Mouse (Mus musculus): Measurements from ENCODE around the gene Ccnb2. TPM values are rescaled to one million over a fixed set of nuclear protein-coding genes. Genes with fewer than 3 reads are reported as not detected.

The Ccnb2 gene
- total and polyA plus RNA-seq, 3 experiments, result 77.8 to 120 (median 117) TPM

DNA sequence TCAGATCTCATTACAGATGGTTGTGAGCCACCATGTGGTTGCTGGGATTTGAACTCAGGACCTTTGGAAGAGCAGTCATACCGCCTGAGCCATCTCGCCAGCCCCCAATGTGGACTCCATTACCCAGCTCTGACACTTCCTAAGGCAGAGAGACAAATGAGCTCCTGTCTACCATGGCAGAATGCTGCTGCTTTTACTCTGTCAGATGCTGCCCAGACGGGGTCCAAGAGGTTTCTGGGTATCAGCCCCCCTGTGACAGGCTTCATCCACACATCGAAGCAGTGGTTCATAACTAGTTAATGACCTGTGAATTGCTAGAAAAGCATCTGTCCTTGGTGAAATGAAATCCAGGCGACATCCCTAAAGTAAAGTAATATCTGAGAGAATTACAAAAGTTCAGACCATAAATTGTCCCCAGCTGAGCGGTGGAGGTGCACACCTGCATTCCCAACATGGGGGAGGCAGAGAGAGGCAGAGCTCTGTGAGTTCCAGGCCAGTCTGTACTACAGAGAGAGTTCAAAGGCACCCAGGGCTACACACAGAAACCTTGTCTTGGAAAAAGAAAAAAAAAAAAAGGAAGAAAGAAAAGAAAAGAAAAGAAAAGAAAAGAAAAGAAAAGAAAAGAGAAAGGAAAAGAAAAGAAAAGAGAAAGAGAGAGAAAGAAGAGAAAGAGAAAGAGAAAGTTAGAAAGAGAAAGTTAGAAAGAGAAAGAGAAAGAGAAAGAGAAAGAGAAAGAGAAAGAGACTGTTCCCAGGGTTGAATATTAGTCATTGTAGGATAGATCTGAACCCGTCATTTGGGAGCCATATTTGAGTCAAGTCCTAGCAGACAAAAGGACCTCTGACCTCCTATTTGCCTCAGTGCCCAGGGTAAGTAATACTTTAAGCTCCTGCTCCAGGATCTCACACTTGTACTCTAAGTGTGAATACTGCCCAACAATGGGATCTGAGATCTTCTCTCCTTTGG, 41.6 kb downstream of the Ccnb2 start:
- H3K9me3 ChIP-seq (replicated peaks), result no peaks in the 10 kb centered on the region
- no peak for TF ChIP-seq CTCF (IDR thresholded peaks at IDR 0.05; ENCODE audit: low read depth, low read length)
- no peak for TF ChIP-seq GATA2 (IDR thresholded peaks at IDR 0.05; ENCODE audit: borderline replicate concordance, low read depth, low read length)
- no peak for TF ChIP-seq GATA1 (IDR thresholded peaks at IDR 0.05; ENCODE audit: borderline replicate concordance, low read length)
- TF ChIP-seq POLR2AphosphoS5 (IDR thresholded peaks at IDR 0.05; ENCODE audit: insufficient replicate concordance, low read depth, low read length), result no peak
- TF ChIP-seq TAL1 (conservative IDR thresholded peaks at IDR 0.05; ENCODE audit: low read depth, low read length), result no peak
- H3K4me3 ChIP-seq (ENCODE audit: low read depth, low read length), result no peak overlapping the region
- ATAC-seq (ENCODE audit: extremely low read depth, insufficient number of reproducible peaks, low FRiP score, poor library complexity, severe bottlenecking) (no peak), DNase-seq (ENCODE audit: low spot score) (no peak)
- H3K27me3 ChIP-seq (ENCODE audit: insufficient read depth, low read length), result peaks cover 12% of the 10 kb centered on the region
- no peaks in the 10 kb centered on the region for H3K36me3 ChIP-seq (replicated peaks)
- peaks cover 4% of the 10 kb centered on the region; the same call in 1 of the 2 replicates for H3K4me1 ChIP-seq (ENCODE audit: insufficient read depth, low read depth, low read length)

DNA sequence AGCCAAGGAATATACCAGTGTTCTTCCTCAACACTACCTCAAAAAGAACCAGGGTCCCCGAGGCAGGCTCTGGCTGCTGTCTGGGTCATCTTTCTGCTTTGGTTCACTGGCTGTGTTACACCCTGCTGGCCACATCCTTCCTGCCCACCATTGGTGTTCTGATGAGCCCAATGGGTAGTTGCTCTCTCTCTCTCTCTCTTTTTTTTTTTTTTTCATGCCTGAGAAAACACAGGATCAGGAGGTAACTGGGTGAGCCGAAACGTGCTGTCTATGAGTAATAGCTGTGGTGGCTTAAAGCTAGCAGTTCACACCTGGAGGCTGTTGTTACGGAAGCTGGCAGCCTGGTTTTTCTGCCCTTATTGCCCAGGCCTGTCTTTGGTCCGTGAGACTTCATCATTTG, 49.7 kb downstream of the Ccnb2 start:
- Histone ChIP-seq H3K27me3 (ENCODE audit: insufficient read depth, low read length) (peaks cover 7% of the 10 kb centered on the region; the same call in 1 of the 2 replicates), H3K4me3 (ENCODE audit: low read depth, low read length) (no peak overlapping the region), H3K9me3 (replicated peaks) (no peaks in the 10 kb centered on the region), H3K4me1 (ENCODE audit: insufficient read depth, low read depth, low read length) (no peaks in the 10 kb centered on the region), H3K36me3 (replicated peaks) (no peaks in the 10 kb centered on the region)
- no peak for ATAC-seq (ENCODE audit: extremely low read depth, insufficient number of reproducible peaks, low FRiP score, poor library complexity, severe bottlenecking)
- TF ChIP-seq POLR2AphosphoS5 (IDR thresholded peaks at IDR 0.05; ENCODE audit: insufficient replicate concordance, low read depth, low read length) (no peak), GATA2 (IDR thresholded peaks at IDR 0.05; ENCODE audit: borderline replicate concordance, low read depth, low read length) (no peak), GATA1 (IDR thresholded peaks at IDR 0.05; ENCODE audit: borderline replicate concordance, low read length) (no peak), TAL1 (conservative IDR thresholded peaks at IDR 0.05; ENCODE audit: low read depth, low read length) (no peak), CTCF (IDR thresholded peaks at IDR 0.05; ENCODE audit: low read depth, low read length) (no peak)
- DNase-seq (ENCODE audit: low spot score), result no peak

DNA sequence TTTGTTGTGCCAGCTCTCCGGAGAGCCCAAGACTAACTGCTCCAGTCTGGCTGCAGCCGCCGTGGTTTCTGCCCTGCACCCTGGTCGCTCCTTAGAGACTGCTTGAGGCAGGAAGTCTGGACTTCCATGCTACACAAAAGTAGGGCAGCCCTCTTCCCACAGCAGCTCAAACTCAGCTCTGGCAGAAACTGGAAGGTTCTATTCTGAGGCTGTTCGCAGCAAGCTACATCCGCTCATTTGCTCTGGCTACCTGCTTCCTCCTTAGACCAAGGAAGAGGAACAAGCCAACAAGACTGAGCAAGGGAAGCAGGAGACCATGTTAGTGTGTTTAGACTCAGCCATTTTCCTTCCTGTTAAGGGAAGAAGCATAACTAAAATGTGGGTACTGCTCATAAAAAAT, 54.4 kb downstream of the Ccnb2 start:
- no peak for TF ChIP-seq GATA1 (IDR thresholded peaks at IDR 0.05; ENCODE audit: borderline replicate concordance, low read length)
- no peak for TF ChIP-seq POLR2AphosphoS5 (IDR thresholded peaks at IDR 0.05; ENCODE audit: insufficient replicate concordance, low read depth, low read length)
- no peak for TF ChIP-seq CTCF (IDR thresholded peaks at IDR 0.05; ENCODE audit: low read depth, low read length)
- no peak for TF ChIP-seq TAL1 (conservative IDR thresholded peaks at IDR 0.05; ENCODE audit: low read depth, low read length)
- TF ChIP-seq GATA2 (IDR thresholded peaks at IDR 0.05; ENCODE audit: borderline replicate concordance, low read depth, low read length), result no peak
- Histone ChIP-seq H3K27me3 (ENCODE audit: insufficient read depth, low read length) (peaks cover 13% of the 10 kb centered on the region), H3K9me3 (replicated peaks) (no peaks in the 10 kb centered on the region), H3K4me3 (ENCODE audit: low read depth, low read length) (no peak overlapping the region), H3K36me3 (replicated peaks) (no peaks in the 10 kb centered on the region), H3K4me1 (ENCODE audit: insufficient read depth, low read depth, low read length) (no peaks in the 10 kb centered on the region)
- DNase-seq (ENCODE audit: low spot score) (no peak), ATAC-seq (ENCODE audit: extremely low read depth, insufficient number of reproducible peaks, low FRiP score, poor library complexity, severe bottlenecking) (no peak)

DNA sequence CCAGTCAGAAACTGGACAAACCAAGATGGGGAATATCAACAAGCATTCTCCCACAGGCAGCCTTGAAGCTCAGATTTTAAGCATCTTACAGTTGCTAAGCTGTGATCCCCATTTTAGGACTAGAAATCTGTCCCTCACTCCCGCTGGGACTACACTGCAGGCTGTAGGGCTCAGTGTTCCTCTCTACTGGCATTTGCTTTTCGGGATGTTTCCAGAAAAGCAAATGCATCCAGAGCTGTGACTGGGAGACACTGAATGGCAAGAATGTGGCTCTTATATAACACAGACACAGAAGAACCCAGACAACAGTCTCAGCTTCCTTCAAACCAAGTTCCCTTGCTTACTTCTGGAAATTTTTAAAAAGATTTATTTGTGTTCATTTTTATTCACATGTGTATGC, 55.4 kb downstream of the Ccnb2 start:
- H3K27me3 ChIP-seq (ENCODE audit: insufficient read depth, low read length), result peaks cover 13% of the 10 kb centered on the region
- no peak for DNase-seq (ENCODE audit: low spot score)
- no peaks in the 10 kb centered on the region for H3K4me1 ChIP-seq (ENCODE audit: insufficient read depth, low read depth, low read length)
- ATAC-seq (ENCODE audit: extremely low read depth, insufficient number of reproducible peaks, low FRiP score, poor library complexity, severe bottlenecking), result no peak
- no peak overlapping the region for H3K4me3 ChIP-seq (ENCODE audit: low read depth, low read length)
- H3K9me3 ChIP-seq (replicated peaks), result no peaks in the 10 kb centered on the region
- no peaks in the 10 kb centered on the region for H3K36me3 ChIP-seq (replicated peaks)
- no peak for TF ChIP-seq CTCF (IDR thresholded peaks at IDR 0.05; ENCODE audit: low read depth, low read length)

DNA sequence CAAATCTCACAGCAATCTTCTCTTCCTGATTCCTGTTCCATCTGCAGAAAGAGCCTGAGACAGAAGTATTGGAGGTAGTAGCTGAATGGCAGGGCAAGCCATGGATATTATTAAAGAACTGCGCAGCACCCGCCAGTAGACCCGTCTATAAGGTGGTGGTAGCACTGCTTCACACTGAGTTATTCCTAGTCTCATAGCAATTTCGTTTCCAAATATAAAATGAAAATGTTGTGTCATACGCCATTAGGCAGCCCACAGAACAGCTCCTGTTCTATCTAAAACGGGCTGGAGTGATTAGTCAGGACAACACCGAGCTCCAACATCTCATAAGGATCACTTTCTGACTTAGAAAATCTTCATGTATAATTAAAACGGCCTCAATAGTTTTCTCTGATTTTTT, 56.6 kb downstream of the Ccnb2 start:
- Histone ChIP-seq H3K36me3 (replicated peaks) (no peaks in the 10 kb centered on the region), H3K4me1 (ENCODE audit: insufficient read depth, low read depth, low read length) (no peaks in the 10 kb centered on the region), H3K9me3 (replicated peaks) (no peaks in the 10 kb centered on the region), H3K4me3 (ENCODE audit: low read depth, low read length) (no peak overlapping the region), H3K27me3 (ENCODE audit: insufficient read depth, low read length) (peaks cover 8% of the 10 kb centered on the region)
- no peak for DNase-seq (ENCODE audit: low spot score)
- ATAC-seq (ENCODE audit: extremely low read depth, insufficient number of reproducible peaks, low FRiP score, poor library complexity, severe bottlenecking), result no peak
- no peak for TF ChIP-seq POLR2AphosphoS5 (IDR thresholded peaks at IDR 0.05; ENCODE audit: insufficient replicate concordance, low read depth, low read length)
- TF ChIP-seq TAL1 (conservative IDR thresholded peaks at IDR 0.05; ENCODE audit: low read depth, low read length), result no peak
- TF ChIP-seq GATA2 (IDR thresholded peaks at IDR 0.05; ENCODE audit: borderline replicate concordance, low read depth, low read length), result no peak

DNA sequence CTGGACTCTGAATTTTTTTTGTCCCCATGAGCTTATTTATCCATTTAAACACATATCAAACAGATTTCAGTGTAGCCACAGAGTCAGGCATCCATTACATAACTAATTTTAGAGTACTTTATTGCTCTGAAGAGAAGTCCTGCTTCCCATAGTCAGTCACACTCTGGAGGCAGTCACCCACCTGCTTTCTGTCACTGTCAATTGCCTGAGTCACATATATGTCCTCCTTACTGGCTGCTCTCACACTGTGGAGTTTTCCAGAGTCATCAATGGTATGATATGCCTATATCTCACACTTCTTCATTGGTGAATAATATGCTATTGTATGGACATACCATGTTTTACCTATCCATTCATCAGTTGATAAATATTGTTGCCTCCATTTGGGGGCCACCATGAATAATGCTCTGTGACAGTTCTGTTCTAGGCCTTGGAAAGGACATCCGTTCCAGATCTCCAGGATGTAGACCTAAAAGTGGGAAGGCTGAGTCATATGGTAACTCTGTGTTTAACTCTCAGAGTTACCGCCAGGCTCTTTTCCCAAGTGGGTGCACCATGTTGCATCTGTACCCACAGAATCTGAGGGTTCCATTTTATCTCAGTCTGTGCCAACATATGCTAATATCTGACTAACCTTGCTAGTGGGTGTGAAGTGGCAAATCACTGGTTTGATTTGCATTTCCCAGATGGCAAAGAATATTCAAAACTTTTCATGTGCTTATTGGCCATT, 61.8 kb downstream of the Ccnb2 start:
- no peak for TF ChIP-seq CTCF (IDR thresholded peaks at IDR 0.05; ENCODE audit: low read depth, low read length)
- TF ChIP-seq TAL1 (conservative IDR thresholded peaks at IDR 0.05; ENCODE audit: low read depth, low read length), result no peak
- TF ChIP-seq GATA2 (IDR thresholded peaks at IDR 0.05; ENCODE audit: borderline replicate concordance, low read depth, low read length), result no peak
- TF ChIP-seq GATA1 (IDR thresholded peaks at IDR 0.05; ENCODE audit: borderline replicate concordance, low read length), result no peak
- TF ChIP-seq POLR2AphosphoS5 (IDR thresholded peaks at IDR 0.05; ENCODE audit: insufficient replicate concordance, low read depth, low read length), result no peak
- no peak for DNase-seq (ENCODE audit: low spot score)
- Histone ChIP-seq H3K36me3 (replicated peaks) (no peaks in the 10 kb centered on the region), H3K4me3 (ENCODE audit: low read depth, low read length) (no peak overlapping the region), H3K9me3 (replicated peaks) (no peaks in the 10 kb centered on the region), H3K27me3 (ENCODE audit: insufficient read depth, low read length) (peaks cover 11% of the 10 kb centered on the region), H3K4me1 (ENCODE audit: insufficient read depth, low read depth, low read length) (no peaks in the 10 kb centered on the region)
- ATAC-seq (ENCODE audit: extremely low read depth, insufficient number of reproducible peaks, low FRiP score, poor library complexity, severe bottlenecking), result no peak

Other genes with a start within 250 kb of the Ccnb2 start
- 0.15 TPM in 1 of 2 replicates, not detected in the other for gene Myo1e, start 214.2 kb downstream of the Ccnb2 start, total RNA-seq (2014; fragmentation: Nextera tagmentation)
- 0.49 and 0.64 TPM in 2 replicates for gene Myo1e, start 214.2 kb downstream of the Ccnb2 start, total RNA-seq (2017)
- gene Myo1e, start 214.2 kb downstream of the Ccnb2 start, polyA plus RNA-seq (2012), result 0.10 and 0.14 TPM in 2 replicates
- gene Rnf111, start 82.2 kb upstream of the Ccnb2 start, total RNA-seq (2014; fragmentation: Nextera tagmentation), result 76.5 and 83.3 TPM in 2 replicates
- 30.6 and 39.4 TPM in 2 replicates for gene Rnf111, start 82.2 kb upstream of the Ccnb2 start, total RNA-seq (2017)
- 7.2 and 7.3 TPM in 2 replicates for gene Rnf111, start 82.2 kb upstream of the Ccnb2 start, polyA plus RNA-seq (2012)
- 125 and 144 TPM in 2 replicates for gene Sltm, start 121.2 kb upstream of the Ccnb2 start, total RNA-seq (2014; fragmentation: Nextera tagmentation)
- gene Sltm, start 121.2 kb upstream of the Ccnb2 start, total RNA-seq (2017), result 62.9 and 73.9 TPM in 2 replicates
- gene Sltm, start 121.2 kb upstream of the Ccnb2 start, polyA plus RNA-seq (2012), result 9.7 and 12.2 TPM in 2 replicates
- 0.78 TPM in 1 of 2 replicates, not detected in the other for gene Gm10642, start 234.7 kb upstream of the Ccnb2 start, total RNA-seq (2014; fragmentation: Nextera tagmentation)
- gene Gm10642, start 234.7 kb upstream of the Ccnb2 start, total RNA-seq (2017), result 2.4 and 3.0 TPM in 2 replicates
- gene Gm10642, start 234.7 kb upstream of the Ccnb2 start, polyA plus RNA-seq (2012), result 0.87 and 1.1 TPM in 2 replicates
- 32.2 and 38.4 TPM in 2 replicates for gene Mindy2, start 235.6 kb upstream of the Ccnb2 start, total RNA-seq (2014; fragmentation: Nextera tagmentation)
- 48.3 and 50.7 TPM in 2 replicates for gene Mindy2, start 235.6 kb upstream of the Ccnb2 start, total RNA-seq (2017)
- gene Mindy2, start 235.6 kb upstream of the Ccnb2 start, polyA plus RNA-seq (2012), result 16.2 and 21.5 TPM in 2 replicates